Mouse (Mus musculus): ENCODE data around the gene Arhgap15. TPM values are rescaled to one million over a fixed set of nuclear protein-coding genes. Genes with fewer than 3 reads are reported as not detected.

The Arhgap15 gene
- polyA plus RNA-seq, 1 experiment from 2014 or later = 1.1 TPM

DNA sequence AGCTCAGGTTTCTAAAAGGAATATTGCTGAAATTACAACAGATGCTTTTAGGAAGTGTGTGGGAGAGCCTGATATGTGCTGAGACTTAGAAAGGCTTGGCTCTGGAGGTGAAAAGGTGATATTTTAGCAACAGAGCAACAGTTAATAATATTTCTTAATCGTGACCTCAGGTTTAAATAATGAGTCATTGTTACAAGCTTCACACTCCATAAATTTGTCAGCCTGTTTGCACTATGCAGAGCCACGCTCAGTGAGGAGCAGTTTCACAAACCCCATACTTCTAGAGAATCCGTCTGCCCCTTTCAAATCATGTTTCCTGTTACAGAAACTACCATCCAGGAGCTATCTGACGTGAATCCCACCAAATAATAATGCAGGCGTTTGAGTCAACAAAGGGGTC, 213.8 kb downstream of the Arhgap15 start:
- Histone ChIP-seq H3K9me3 (ENCODE audit: low read length) (no peaks in the 10 kb centered on the region), H3K36me3 (ENCODE audit: insufficient read depth, low read length) (no peaks in the 10 kb centered on the region), H3K4me2 (replicated peaks; ENCODE audit: low read depth, low read length) (no peak overlapping the region), H3K27me3 (ENCODE audit: insufficient read depth, low read length) (no peaks in the 10 kb centered on the region), H3K27ac (ENCODE audit: low read length) (no peak overlapping the region), H3K4me1 (ENCODE audit: insufficient read depth, low read length) (no peaks in the 10 kb centered on the region), H3K4me3 (ENCODE audit: low read length) (no peak overlapping the region), H3K9ac (replicated peaks; ENCODE audit: low read length) (no peak overlapping the region)
- 21% methylated on average over 5 of the region's 5 CpGs for WGBS
- ATAC-seq (ENCODE audit: low FRiP score, low TSS enrichment) = no peak

- Histone ChIP-seq H3K9me3 (ENCODE audit: low read length) (no peaks in the 10 kb centered on the region), H3K4me1 (ENCODE audit: insufficient read depth, low read length) (no peaks in the 10 kb centered on the region), H3K9ac (replicated peaks; ENCODE audit: low read length) (no peak overlapping the region), H3K27ac (ENCODE audit: low read length) (no peak overlapping the region), H3K36me3 (ENCODE audit: insufficient read depth, low read length) (no peaks in the 10 kb centered on the region), H3K4me2 (replicated peaks; ENCODE audit: low read depth, low read length) (no peak overlapping the region), H3K4me3 (ENCODE audit: low read length) (no peak overlapping the region), H3K27me3 (ENCODE audit: insufficient read depth, low read length) (no peaks in the 10 kb centered on the region)
- ATAC-seq (ENCODE audit: low FRiP score, low TSS enrichment) = no peak
- 59% methylated on average over 4 of the region's 4 CpGs for WGBS
Observed at GRCm38 (mm10) chr2:43968581-43968980, 220.0 kb downstream of the Arhgap15 start.

DNA sequence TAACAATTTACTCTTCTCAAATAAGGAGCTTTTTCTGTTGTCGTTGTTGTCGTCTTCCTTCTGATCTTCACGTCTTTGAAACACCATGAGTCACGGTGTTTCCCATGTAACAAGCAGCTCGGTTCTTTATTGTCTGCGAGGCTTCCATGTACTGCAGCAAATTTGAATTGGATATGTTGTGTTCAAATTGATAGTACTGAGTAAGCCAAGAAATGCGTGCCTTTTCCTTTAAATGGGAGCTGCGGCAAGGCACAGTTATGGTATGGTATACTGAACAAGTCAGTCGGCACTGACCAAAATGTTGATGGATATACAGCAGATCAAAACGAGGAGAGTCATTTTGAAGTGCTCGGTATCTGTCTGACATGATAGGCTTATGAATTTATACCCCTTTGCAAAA, 229.1 kb downstream of the Arhgap15 start:
- no peak for ATAC-seq (ENCODE audit: low FRiP score, low TSS enrichment)
- Histone ChIP-seq H3K27ac (ENCODE audit: low read length) (no peak overlapping the region), H3K4me3 (ENCODE audit: low read length) (no peak overlapping the region), H3K27me3 (ENCODE audit: insufficient read depth, low read length) (no peaks in the 10 kb centered on the region), H3K4me1 (ENCODE audit: insufficient read depth, low read length) (no peaks in the 10 kb centered on the region), H3K9me3 (ENCODE audit: low read length) (no peaks in the 10 kb centered on the region), H3K4me2 (replicated peaks; ENCODE audit: low read depth, low read length) (no peak overlapping the region), H3K9ac (replicated peaks; ENCODE audit: low read length) (no peak overlapping the region), H3K36me3 (ENCODE audit: insufficient read depth, low read length) (no peaks in the 10 kb centered on the region)
- WGBS = 85% methylated on average over 11 of the region's 11 CpGs

DNA sequence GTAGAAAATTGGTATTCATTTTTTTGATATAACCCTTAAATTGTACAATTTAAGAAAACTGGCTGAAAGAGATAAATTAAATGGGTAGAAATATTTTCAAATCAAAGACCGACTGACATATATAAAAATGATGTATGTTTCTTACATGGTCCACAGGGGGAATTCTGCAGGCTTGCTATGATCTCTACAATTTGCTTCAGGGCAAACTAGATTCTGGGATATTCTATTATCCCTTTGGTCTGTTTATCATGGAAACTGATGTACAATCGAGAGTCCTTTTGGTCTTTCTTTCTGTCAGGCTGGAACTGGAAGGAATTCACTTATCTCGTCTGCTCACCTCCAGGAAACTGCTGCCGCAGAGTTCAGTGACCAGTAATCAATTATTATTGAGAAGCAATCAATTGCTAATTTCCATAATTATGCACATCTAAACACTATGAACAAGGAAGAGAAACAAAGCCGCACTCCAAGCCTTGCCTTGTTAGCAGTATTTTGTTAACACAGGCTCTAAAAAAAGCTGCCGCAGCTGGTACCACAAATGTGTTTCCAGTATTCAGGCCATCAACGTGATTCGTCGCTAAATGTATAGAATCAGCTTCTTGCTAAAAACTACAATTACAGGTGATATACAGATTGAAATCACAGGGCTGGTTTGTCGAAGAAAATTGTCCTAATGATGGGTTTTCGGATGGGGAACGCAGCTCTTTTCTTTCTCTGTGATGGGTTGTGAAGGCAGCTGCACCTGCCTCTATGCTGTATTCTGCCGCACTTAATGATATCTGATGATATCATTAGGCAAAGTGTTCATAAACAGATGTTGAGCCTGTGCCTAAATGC, 229.8 kb downstream of the Arhgap15 start:
- H3K36me3 ChIP-seq (ENCODE audit: insufficient read depth, low read length) = no peaks in the 10 kb centered on the region
- no peak for ATAC-seq (ENCODE audit: low FRiP score, low TSS enrichment)
- no peaks in the 10 kb centered on the region for H3K27me3 ChIP-seq (ENCODE audit: insufficient read depth, low read length)
- 88% methylated on average over 13 of the region's 13 CpGs for WGBS
- no peak overlapping the region for H3K4me3 ChIP-seq (ENCODE audit: low read length)
- no peak overlapping the region for H3K9ac ChIP-seq (replicated peaks; ENCODE audit: low read length)
- H3K9me3 ChIP-seq (ENCODE audit: low read length) = no peaks in the 10 kb centered on the region
- no peak overlapping the region for H3K4me2 ChIP-seq (replicated peaks; ENCODE audit: low read depth, low read length)
- no peaks in the 10 kb centered on the region for H3K4me1 ChIP-seq (ENCODE audit: insufficient read depth, low read length)
- no peak overlapping the region for H3K27ac ChIP-seq (ENCODE audit: low read length)

- Histone ChIP-seq H3K9ac (replicated peaks; ENCODE audit: low read length) (no peak overlapping the region), H3K27ac (ENCODE audit: low read length) (no peak overlapping the region), H3K27me3 (ENCODE audit: insufficient read depth, low read length) (no peaks in the 10 kb centered on the region), H3K4me2 (replicated peaks; ENCODE audit: low read depth, low read length) (no peak overlapping the region), H3K4me3 (ENCODE audit: low read length) (no peak overlapping the region), H3K36me3 (ENCODE audit: insufficient read depth, low read length) (no peaks in the 10 kb centered on the region), H3K9me3 (ENCODE audit: low read length) (no peaks in the 10 kb centered on the region), H3K4me1 (ENCODE audit: insufficient read depth, low read length) (no peaks in the 10 kb centered on the region)
- 82% methylated on average over 14 of the region's 14 CpGs for WGBS
- no peak for ATAC-seq (ENCODE audit: low FRiP score, low TSS enrichment)
Observed at GRCm38 (mm10) chr2:43986066-43986465, 237.4 kb downstream of the Arhgap15 start.

DNA sequence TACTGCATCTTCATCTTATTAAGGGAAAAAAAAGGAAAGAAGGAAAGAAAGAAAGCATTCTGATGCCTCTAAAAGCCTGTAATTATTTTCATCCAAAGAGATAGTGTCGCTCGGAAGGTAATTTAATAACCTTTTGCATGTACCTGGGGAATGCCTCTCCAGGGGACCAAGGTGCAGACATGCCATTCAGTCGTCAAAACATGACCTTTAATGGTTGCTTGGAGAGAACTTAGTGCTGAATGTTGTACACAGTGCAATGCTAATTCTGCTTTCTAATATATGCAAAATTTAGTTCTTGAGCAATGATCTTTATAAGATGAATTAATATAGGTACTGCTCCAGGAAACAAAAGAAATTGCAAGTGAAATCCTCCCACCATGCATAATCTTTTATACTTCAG, 239.3 kb downstream of the Arhgap15 start:
- Histone ChIP-seq H3K4me2 (replicated peaks; ENCODE audit: low read depth, low read length) (no peak overlapping the region), H3K36me3 (ENCODE audit: insufficient read depth, low read length) (no peaks in the 10 kb centered on the region), H3K27me3 (ENCODE audit: insufficient read depth, low read length) (no peaks in the 10 kb centered on the region), H3K4me1 (ENCODE audit: insufficient read depth, low read length) (no peaks in the 10 kb centered on the region), H3K9ac (replicated peaks; ENCODE audit: low read length) (no peak overlapping the region), H3K4me3 (ENCODE audit: low read length) (no peak overlapping the region), H3K27ac (ENCODE audit: low read length) (no peak overlapping the region), H3K9me3 (ENCODE audit: low read length) (no peaks in the 10 kb centered on the region)
- ATAC-seq (ENCODE audit: low FRiP score, low TSS enrichment) = no peak
- WGBS = 76% methylated on average over 3 of the region's 3 CpGs

- Histone ChIP-seq H3K4me1 (ENCODE audit: insufficient read depth, low read length) (no peaks in the 10 kb centered on the region), H3K9me3 (ENCODE audit: low read length) (no peaks in the 10 kb centered on the region), H3K36me3 (ENCODE audit: insufficient read depth, low read length) (no peaks in the 10 kb centered on the region), H3K9ac (replicated peaks; ENCODE audit: low read length) (no peak overlapping the region), H3K27me3 (ENCODE audit: insufficient read depth, low read length) (no peaks in the 10 kb centered on the region), H3K27ac (ENCODE audit: low read length) (no peak overlapping the region), H3K4me3 (ENCODE audit: low read length) (no peak overlapping the region), H3K4me2 (replicated peaks; ENCODE audit: low read depth, low read length) (no peak overlapping the region)
- 76% methylated on average over 5 of the region's 5 CpGs for WGBS
- no peak for ATAC-seq (ENCODE audit: low FRiP score, low TSS enrichment)
Observed at GRCm38 (mm10) chr2:43989850-43990249, 241.2 kb downstream of the Arhgap15 start.

- no peak for ATAC-seq (ENCODE audit: low FRiP score, low TSS enrichment)
- Histone ChIP-seq H3K36me3 (ENCODE audit: insufficient read depth, low read length) (no peaks in the 10 kb centered on the region), H3K4me1 (ENCODE audit: insufficient read depth, low read length) (no peaks in the 10 kb centered on the region), H3K27me3 (ENCODE audit: insufficient read depth, low read length) (no peaks in the 10 kb centered on the region), H3K27ac (ENCODE audit: low read length) (no peak overlapping the region), H3K4me2 (replicated peaks; ENCODE audit: low read depth, low read length) (no peak overlapping the region), H3K9ac (replicated peaks; ENCODE audit: low read length) (no peak overlapping the region), H3K9me3 (ENCODE audit: low read length) (no peaks in the 10 kb centered on the region), H3K4me3 (ENCODE audit: low read length) (no peak overlapping the region)
- WGBS = 83% methylated on average over 7 of the region's 7 CpGs
Observed at GRCm38 (mm10) chr2:43992510-43992909, 243.9 kb downstream of the Arhgap15 start.

GRCm38 (mm10) chr2:44002454-44002853, 253.8 kb downstream of the Arhgap15 start:
- H3K4me2 ChIP-seq (replicated peaks; ENCODE audit: low read depth, low read length) = no peak overlapping the region
- no peaks in the 10 kb centered on the region for H3K27me3 ChIP-seq (ENCODE audit: insufficient read depth, low read length)
- no peak overlapping the region for H3K27ac ChIP-seq (ENCODE audit: low read length)
- H3K36me3 ChIP-seq (ENCODE audit: insufficient read depth, low read length) = no peaks in the 10 kb centered on the region
- H3K4me3 ChIP-seq (ENCODE audit: low read length) = no peak overlapping the region
- no peaks in the 10 kb centered on the region for H3K9me3 ChIP-seq (ENCODE audit: low read length)
- WGBS = 95% methylated on average over 1 of the region's 1 CpGs
- ATAC-seq (ENCODE audit: low FRiP score, low TSS enrichment) = no peak
- no peaks in the 10 kb centered on the region for H3K4me1 ChIP-seq (ENCODE audit: insufficient read depth, low read length)
- H3K9ac ChIP-seq (replicated peaks; ENCODE audit: low read length) = no peak overlapping the region

DNA sequence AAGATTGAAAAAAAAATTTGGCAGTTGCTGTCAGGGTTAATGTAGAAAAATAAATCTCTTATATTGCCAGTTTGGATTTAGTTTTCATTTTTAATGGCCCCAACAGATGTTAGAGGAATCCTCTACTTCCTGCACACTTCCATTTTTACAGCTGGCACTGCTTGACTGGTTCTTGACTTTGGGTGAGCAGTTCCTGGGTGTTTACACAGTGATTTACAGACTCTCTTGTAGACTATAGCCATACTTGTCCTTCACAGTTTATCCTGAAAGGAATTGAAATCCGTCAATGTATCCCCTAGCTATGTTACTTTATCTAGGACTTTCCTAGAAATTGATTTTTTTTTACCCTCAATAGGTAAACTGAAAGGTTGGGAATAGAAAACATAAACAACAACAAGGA, 261.6 kb downstream of the Arhgap15 start:
- H3K27ac ChIP-seq (ENCODE audit: low read length) = no peak overlapping the region
- H3K4me2 ChIP-seq (replicated peaks; ENCODE audit: low read depth, low read length) = no peak overlapping the region
- ATAC-seq (ENCODE audit: low FRiP score, low TSS enrichment) = no peak
- H3K36me3 ChIP-seq (ENCODE audit: insufficient read depth, low read length) = no peaks in the 10 kb centered on the region
- 47% methylated on average over 1 of the region's 1 CpGs for WGBS
- H3K27me3 ChIP-seq (ENCODE audit: insufficient read depth, low read length) = no peaks in the 10 kb centered on the region
- no peaks in the 10 kb centered on the region for H3K4me1 ChIP-seq (ENCODE audit: insufficient read depth, low read length)
- H3K4me3 ChIP-seq (ENCODE audit: low read length) = no peak overlapping the region
- no peak overlapping the region for H3K9ac ChIP-seq (replicated peaks; ENCODE audit: low read length)
- H3K9me3 ChIP-seq (ENCODE audit: low read length) = no peaks in the 10 kb centered on the region

Data from kidney, embryonic 16.5 days (tissue).